8 mouse cellular contexts compared by ENCODE assay signal in genomic region chrX:150814139-150814469, GRCm38 (mm10). TPM values are rescaled to one million over a fixed set of nuclear protein-coding genes. Genes with fewer than 3 reads are reported as not detected.
A peak's percentile ranks its signal among the peaks of the same experiment; 100 is the strongest.
DNase-seq lines count a peak whose midpoint lies in the region; ATAC-seq and TF ChIP-seq lines count a peak whose summit lies in the region.

Gene Maged2, minus strand, starts transcription at chrX:150814345.

- no peak for TF ChIP-seq CTCF in kidney, postnatal 0 days (IDR thresholded peaks at IDR 0.05; ENCODE audit: low read depth)

- peak within 1 kb of the TSS; percentile 46; the same call in 1 of the 2 replicates for H3K9ac ChIP-seq in kidney, postnatal 0 days (ENCODE audit: low read depth, low read length)
- peak within 1 kb of the TSS; percentile 62 for H3K9ac ChIP-seq in forebrain, embryonic 14.5 days (ENCODE audit: low read length)
- H3K9ac ChIP-seq in limb, embryonic 13.5 days, result peak within 1 kb of the TSS; percentile 70
- peak within 1 kb of the TSS; percentile 59 for H3K9ac ChIP-seq in neural tube, embryonic 15.5 days (replicated peaks)

- no peaks in the 10 kb centered on the region for H3K9me3 ChIP-seq in kidney, postnatal 0 days (replicated peaks; ENCODE audit: low read length)
- H3K9me3 ChIP-seq in forebrain, embryonic 14.5 days (replicated peaks; ENCODE audit: control insufficient read depth, low read length), result no peaks in the 10 kb centered on the region
- no peaks in the 10 kb centered on the region for H3K9me3 ChIP-seq in limb, embryonic 13.5 days
- H3K9me3 ChIP-seq in neural tube, embryonic 15.5 days (replicated peaks), result no peaks in the 10 kb centered on the region

- ATAC-seq in kidney, postnatal 0 days (replicated peaks; ENCODE audit: low FRiP score, low read depth), result no peak
- ATAC-seq in activated CD4-positive, CD25-positive, alpha-beta regulatory T cell, adult 4 months, result no peak
- ATAC-seq in forebrain, embryonic 14.5 days, result peak; percentile 24
- peak in 1 of 2 experiments; percentile 32; a peak in 1 of 4 replicates for ATAC-seq in hematopoietic stem cell, adult 5-6 weeks (replicated peaks in 1 of 2; ENCODE audit: insufficient read depth in 1 of 2, low FRiP score in 2 of 2, low TSS enrichment in 1 of 2, low read depth in 1 of 2, poor library complexity in 2 of 2, severe bottlenecking in 2 of 2)
- ATAC-seq in limb, embryonic 13.5 days (ENCODE audit: low FRiP score, low read depth), result peak; percentile 57
- peak; percentile 45 for ATAC-seq in neural tube, embryonic 15.5 days (ENCODE audit: low FRiP score)

- H3K27me3 ChIP-seq in kidney, postnatal 0 days (ENCODE audit: insufficient read depth, low read length), result no peaks in the 10 kb centered on the region
- H3K27me3 ChIP-seq in forebrain, embryonic 14.5 days (replicated peaks; ENCODE audit: control insufficient read depth, insufficient read depth, low read length), result no peaks in the 10 kb centered on the region
- peaks cover 5% of the 10 kb centered on the region; the same call in 1 of the 2 replicates for H3K27me3 ChIP-seq in limb, embryonic 13.5 days
- H3K27me3 ChIP-seq in neural tube, embryonic 15.5 days (replicated peaks), result no peaks in the 10 kb centered on the region

- peak within 1 kb of the TSS; percentile 72 for H3K27ac ChIP-seq in kidney, postnatal 0 days
- H3K27ac ChIP-seq in forebrain, embryonic 14.5 days (ENCODE audit: low read depth, low read length), result peak within 1 kb of the TSS; percentile 68
- H3K27ac ChIP-seq in limb, embryonic 13.5 days, result peak within 1 kb of the TSS; percentile 90
- peak within 1 kb of the TSS; percentile 90 for H3K27ac ChIP-seq in neural tube, embryonic 15.5 days (replicated peaks)

- peak within 1 kb of the TSS; percentile 42 for H3K4me3 ChIP-seq in kidney, postnatal 0 days (replicated peaks; ENCODE audit: low read depth, low read length)
- H3K4me3 ChIP-seq in forebrain, embryonic 14.5 days (ENCODE audit: low read depth, low read length), result peak within 1 kb of the TSS; percentile 40
- H3K4me3 ChIP-seq in limb, embryonic 13.5 days, result peak within 1 kb of the TSS; percentile 53
- peak within 1 kb of the TSS; percentile 53 for H3K4me3 ChIP-seq in neural tube, embryonic 15.5 days (replicated peaks)

- H3K36me3 ChIP-seq in kidney, postnatal 0 days (ENCODE audit: insufficient read depth, low read length), result 0 out of 2 replicates have a peak, but pooled peaks cover 6% of the 10 kb centered on the region
- H3K36me3 ChIP-seq in forebrain, embryonic 14.5 days (ENCODE audit: control insufficient read depth, insufficient read depth, low read length), result peaks cover 25% of the 10 kb centered on the region; the same call in 1 of the 2 replicates
- peaks cover 29% of the 10 kb centered on the region for H3K36me3 ChIP-seq in limb, embryonic 13.5 days
- H3K36me3 ChIP-seq in neural tube, embryonic 15.5 days, result peaks cover 19% of the 10 kb centered on the region

- 26% methylated on average over 7 of the region's 7 CpGs for WGBS in kidney, postnatal 0 days
- WGBS in forebrain, embryonic 14.5 days, result 28% methylated on average over 7 of the region's 7 CpGs
- WGBS in limb, embryonic 13.5 days, result 27% methylated on average over 7 of the region's 7 CpGs
- WGBS in neural tube, embryonic 15.5 days, result 17% methylated on average over 7 of the region's 7 CpGs

- peak; percentile 43 for DNase-seq in kidney, postnatal 0 days (ENCODE audit: low spot score)
- DNase-seq in kidney, adult 18-20 months, result no peak
- peak; percentile 13 for DNase-seq in forebrain, embryonic 14.5 days (ENCODE audit: low spot score)
- no peak for DNase-seq in spleen, postnatal 14 days (ENCODE audit: low spot score in 2 of 2)

- H3K4me2 ChIP-seq in kidney, postnatal 0 days (ENCODE audit: low read length), result peak within 1 kb of the TSS; percentile 52
- peak within 1 kb of the TSS; percentile 54 for H3K4me2 ChIP-seq in forebrain, embryonic 14.5 days (ENCODE audit: low read length)
- peak within 1 kb of the TSS; percentile 55 for H3K4me2 ChIP-seq in limb, embryonic 13.5 days (replicated peaks)
- peak within 1 kb of the TSS; percentile 58 for H3K4me2 ChIP-seq in neural tube, embryonic 15.5 days

- no peaks in the 10 kb centered on the region for H3K4me1 ChIP-seq in kidney, postnatal 0 days (replicated peaks; ENCODE audit: insufficient read depth, low read length)
- H3K4me1 ChIP-seq in forebrain, embryonic 14.5 days (ENCODE audit: control insufficient read depth, insufficient read depth, low read length), result no peaks in the 10 kb centered on the region
- peaks cover 7% of the 10 kb centered on the region for H3K4me1 ChIP-seq in limb, embryonic 13.5 days
- H3K4me1 ChIP-seq in neural tube, embryonic 15.5 days, result peaks cover 10% of the 10 kb centered on the region

RNA-seq across cellular contexts. Expression of gene Maged2, which starts in this region (rescaled TPM):
- polyA plus RNA-seq in kidney, postnatal 0 days (2015; fragmentation: Nextera tagmentation; extraction: Ambion mirVana), result 449 and 472 TPM in 2 replicates
- polyA plus RNA-seq in activated CD4-positive, CD25-positive, alpha-beta regulatory T cell, adult 4 months (2017; shearing (Covaris generic)), result 10 to 100 TPM; 17.3 to 30.3 TPM
- polyA plus RNA-seq in forebrain, embryonic 14.5 days (2014; fragmentation: Nextera tagmentation; extraction: Ambion mirVana), result 381 and 391 TPM in 2 replicates
- total RNA-seq in hematopoietic stem cell, adult 5-6 weeks (2017), result 14.5 and 22.4 TPM in 2 replicates
- polyA plus RNA-seq in limb, embryonic 13.5 days (2015; fragmentation: Nextera tagmentation; extraction: Ambion mirVana), result 816 and 832 TPM in 2 replicates
- 522 and 556 TPM in 2 replicates for polyA plus RNA-seq in neural tube, embryonic 15.5 days (2015; fragmentation: Nextera tagmentation; extraction: Ambion mirVana)

Comparison
In these comparisons a context has a peak if more than half of its experiments do, and no peak if none do; other contexts are left out.
1. RNA of gene Maged2 (polyA plus RNA-seq): 816 to 832 TPM in limb, embryonic 13.5 days, 522 to 556 TPM in neural tube, embryonic 15.5 days, 449 to 472 TPM in kidney, postnatal 0 days and 381 to 391 TPM in forebrain, embryonic 14.5 days; 17.3 to 30.3 TPM in activated CD4-positive, CD25-positive, alpha-beta regulatory T cell, adult 4 months; every median in the first group is over 10 times any median in the second.
2. DNase-seq: peak in kidney, postnatal 0 days (single experiment) and forebrain, embryonic 14.5 days (single experiment); none in kidney, adult 18-20 months (single experiment) and spleen, postnatal 14 days (0 of 2).
3. ATAC-seq: peak in forebrain, embryonic 14.5 days (single experiment), limb, embryonic 13.5 days (single experiment) and neural tube, embryonic 15.5 days (single experiment); none in kidney, postnatal 0 days (single experiment) and activated CD4-positive, CD25-positive, alpha-beta regulatory T cell, adult 4 months (single experiment).
4. Peak in every context shown above with its lines, with median percentiles within 50 percentile points of each other: H3K27ac ChIP-seq, H3K4me2 ChIP-seq, H3K4me3 ChIP-seq and H3K9ac ChIP-seq.